Mouse (Mus musculus) A20 (cell line): ENCODE measurements around the gene Dusp12.

ENCODE experiments used
- DNase-seq: peaks from one replicate; pipeline ENCODE4 v3.0.0-alpha.2; 2011; ENCODE audit warnings: low read depth, low spot score

Gene Dusp12

DNA sequence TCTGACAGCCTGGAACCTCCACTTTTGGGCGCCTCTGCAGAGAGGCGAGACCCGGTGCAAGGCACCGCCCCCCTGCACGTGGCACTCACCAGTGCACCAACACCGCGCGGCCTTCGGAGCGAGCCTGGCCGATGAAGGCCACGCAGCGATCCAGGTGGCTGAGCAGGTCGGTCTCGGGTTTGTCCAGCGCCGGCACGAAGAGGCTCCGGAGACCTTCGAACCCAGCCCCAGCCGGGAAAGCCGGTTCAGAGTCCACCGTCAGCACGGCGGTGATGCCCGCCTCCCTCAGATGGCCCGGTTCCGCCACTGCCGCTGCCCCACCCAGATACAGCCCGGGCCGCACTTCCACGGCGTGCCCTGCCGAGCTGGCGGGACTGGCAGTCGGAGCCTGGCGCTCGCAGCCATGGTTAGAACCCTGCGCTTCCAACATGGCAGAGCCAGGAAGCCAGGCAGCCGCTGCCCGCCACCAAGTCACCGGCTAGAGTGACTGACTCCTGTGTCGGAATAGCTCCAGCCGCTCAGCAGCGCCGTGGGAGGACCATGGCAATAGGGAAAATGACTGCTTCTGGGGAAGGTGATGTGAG lies at the start of gene Dusp12, which contains the start of gene Gm26620:
Gene Dusp12 (minus strand): TSS at position 563 of the 584 bp plus-strand sequence.
Gene Gm26620 (plus strand): TSS at position 88 of the 584 bp plus-strand sequence.
- peak; percentile 90 for DNase-seq

DNA sequence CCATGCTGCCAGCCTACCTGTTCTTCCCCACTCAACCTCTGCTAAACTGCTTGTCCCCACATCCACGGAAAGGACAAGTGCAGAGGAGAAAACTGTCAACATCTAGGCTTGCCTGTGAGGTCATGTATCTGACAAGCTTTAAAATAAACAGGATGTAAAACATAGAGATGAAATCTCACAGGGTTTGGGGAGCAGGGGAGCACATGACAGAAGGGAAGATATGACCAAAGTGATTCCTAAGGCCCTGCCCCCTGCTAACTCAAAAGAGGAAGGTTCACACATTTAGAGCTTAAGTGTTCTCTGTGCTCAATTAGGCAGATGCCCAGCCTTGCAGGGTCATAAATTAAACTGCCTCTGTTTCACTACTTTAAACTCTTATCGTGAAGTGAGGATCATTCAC lies 49.0 kb upstream of the Dusp12 start:
- DNase-seq = peak; percentile 92

DNA sequence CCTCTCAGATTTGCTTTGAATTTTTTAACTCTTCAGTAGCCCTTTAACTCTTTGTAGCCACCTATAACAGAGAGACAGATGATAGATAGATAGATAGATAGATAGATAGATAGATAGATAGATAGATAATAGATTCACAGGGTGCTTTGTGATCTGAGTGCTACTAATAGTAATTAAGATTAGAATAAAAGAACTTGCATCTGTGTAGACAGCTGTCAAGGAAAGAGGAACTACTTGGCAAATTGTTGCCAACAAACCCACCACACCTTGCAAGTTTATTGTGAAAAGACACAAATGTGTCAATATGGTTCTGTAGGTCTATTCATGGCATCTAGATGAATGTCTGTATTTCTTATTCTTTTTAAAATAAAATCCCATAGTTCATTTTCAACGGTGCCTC lies 48.6 kb upstream of the Dusp12 start:
- DNase-seq = peak; percentile 80

DNA sequence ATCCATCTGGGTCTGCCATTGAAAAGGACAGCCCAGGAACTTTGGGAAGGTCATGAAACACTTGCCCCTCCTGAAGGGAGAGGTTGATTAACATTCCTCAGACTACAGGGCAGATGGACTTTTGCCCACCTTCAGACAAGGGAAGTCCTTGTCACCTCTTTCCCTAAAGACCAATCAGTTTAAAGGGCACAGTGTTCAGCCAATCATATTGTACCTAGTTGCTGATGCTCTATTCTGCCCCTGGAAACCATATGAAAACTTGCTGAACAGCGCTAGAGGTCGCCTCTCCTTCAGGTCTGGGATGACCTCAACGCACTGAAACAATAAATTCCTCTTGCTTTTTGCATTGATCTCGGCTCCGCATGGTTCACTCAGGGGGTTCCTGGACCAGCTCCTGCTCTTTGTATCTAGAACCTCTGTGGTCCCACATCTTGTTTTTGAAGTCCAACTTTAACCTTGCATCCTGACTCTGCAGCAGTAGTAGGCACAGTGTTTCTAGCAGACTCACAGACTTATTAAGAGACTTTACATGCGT lies 48.1 kb upstream of the Dusp12 start:
- DNase-seq = peak; percentile 90

DNA sequence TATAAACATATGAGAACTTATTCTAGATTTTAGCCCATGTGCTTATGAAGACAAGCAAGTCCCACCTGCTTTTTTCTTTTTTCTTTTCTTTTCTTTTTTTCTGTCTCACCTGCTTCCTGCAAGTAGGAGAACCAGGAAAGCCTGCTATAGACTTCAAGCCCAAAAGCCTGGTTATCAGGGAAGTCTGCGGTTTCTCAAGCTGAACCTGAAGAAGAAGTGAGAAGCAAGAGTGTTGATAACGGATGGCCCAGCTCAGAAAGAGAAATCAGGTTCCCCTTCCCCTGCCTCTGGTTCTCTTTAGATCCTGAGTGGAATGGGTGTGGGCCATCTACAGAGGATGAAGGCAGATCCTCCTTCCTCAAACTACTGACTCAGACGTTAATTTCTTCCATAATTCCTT lies 46.7 kb upstream of the Dusp12 start:
- no peak for DNase-seq

DNA sequence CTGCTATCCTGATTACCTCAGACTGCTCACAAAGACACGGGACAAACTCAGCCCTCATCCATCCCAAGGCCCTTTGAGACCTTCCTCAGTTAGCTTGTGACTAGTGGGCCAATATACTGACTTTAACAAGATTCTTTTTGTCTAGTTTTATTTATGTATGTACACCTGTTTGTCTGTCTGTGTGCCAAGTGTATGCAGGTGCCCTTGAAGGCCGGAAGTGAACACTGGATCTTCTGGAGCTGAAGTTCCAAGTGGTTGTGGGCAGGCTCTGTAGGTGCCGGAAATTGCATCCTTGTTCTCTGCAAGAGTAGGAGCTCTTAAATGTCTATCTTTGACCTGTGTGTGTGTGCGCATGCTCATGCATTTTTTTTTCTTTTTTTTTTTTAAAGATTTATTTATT lies 43.9 kb upstream of the Dusp12 start:
- peak; percentile 80 for DNase-seq

DNA sequence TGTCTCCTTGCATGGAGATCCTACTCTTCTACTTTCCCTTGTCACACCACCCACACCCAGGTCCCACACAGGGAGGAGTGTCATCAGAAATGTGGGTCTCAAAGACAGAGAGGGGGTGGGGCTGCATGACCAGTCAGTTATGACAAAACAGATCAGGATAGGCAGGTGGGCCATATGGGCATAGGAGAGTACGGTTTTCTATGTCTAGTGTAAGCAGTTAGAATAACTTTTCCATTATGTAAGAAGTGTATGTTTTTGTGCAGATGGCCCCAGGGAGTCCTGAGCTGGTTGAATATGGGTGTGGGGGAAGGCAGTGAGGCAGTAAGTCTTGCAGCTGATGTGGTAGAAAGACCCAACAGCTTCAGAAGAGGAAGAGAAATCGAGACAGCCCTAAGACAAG lies 43.1 kb upstream of the Dusp12 start:
- DNase-seq = peak; percentile 92

DNA sequence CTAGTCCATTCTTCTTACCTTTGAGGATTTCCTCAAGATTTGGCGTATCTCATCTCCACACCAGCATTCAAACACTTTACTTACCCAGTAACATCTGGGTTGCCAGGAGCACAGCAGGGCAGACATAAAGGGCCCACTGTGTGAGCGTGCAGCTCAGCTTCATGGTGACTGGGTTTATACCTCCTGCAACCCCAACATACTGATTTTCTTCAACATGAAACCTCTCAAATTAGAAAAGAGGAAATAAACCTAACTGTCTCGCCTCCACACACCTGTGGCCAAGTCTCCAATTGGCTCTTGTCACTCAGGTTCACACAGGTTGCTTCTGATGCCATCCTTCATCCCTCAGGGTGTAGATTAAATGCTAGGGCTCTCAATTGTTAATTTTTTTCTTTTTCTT lies 42.0 kb upstream of the Dusp12 start, which contains the start of gene Fcrla:
Gene Fcrla (minus strand): TSS at position 206 of the 400 bp plus-strand sequence.
- peak; percentile 92 for DNase-seq

DNA sequence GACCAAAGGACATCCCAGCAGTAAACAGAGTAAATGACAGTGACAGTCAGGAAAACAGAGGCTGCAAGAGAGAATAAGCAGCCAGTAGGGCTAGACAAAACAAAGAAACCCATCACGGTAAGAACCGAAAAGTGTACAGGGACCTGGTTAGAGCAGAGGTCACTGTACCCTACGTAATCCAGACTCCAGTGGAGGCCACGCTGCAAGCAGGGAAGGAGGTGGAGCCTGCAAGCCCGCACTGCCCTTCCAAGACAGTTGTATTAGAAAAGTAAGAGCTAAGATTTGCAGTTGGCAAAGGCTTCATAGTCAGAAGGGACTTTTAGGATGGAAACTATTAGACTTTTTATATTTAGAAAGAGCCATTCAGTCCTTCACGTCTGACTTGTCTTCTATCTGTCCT lies 41.6 kb upstream of the Dusp12 start:
- no peak for DNase-seq

DNA sequence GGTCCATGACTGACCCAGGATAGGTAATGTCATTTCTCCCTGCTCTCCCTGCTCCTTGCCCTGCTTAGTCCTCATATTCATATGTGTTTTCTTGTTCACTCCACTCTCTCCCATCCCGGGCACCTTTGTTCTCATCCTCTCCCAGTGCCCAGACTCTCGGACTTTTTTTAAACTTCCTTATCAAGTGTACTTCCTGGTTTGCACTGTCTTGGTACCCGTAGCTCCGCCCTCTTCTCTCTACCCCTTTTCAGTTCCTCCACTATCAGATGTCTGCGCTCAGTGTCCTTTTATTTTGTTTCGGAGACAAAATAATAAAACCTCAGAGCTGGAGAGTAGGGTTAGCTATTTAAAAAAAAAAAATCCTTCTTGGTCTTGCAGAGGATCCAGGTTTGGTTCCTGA lies 39.1 kb upstream of the Dusp12 start:
- peak; percentile 41 for DNase-seq

DNA sequence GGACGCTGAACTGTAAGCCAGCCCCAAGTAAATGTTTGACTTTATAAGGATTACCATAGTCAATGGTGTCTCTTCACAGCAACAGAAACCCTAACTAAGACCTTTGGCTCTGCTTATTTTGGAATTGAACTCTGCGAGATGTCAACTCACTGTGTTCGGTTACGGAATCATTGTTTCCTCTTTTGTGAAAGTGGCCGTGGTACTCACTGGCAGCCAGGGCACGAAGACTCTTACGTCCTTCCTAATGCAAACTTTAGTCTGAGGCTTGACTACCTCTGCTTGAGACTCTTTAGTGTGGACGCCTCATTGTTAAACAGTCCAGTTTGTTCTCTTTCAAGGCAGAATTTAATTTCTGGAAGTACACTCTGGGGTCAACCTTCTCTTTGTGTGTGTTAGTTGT lies 34.0 kb upstream of the Dusp12 start:
- no peak for DNase-seq

DNA sequence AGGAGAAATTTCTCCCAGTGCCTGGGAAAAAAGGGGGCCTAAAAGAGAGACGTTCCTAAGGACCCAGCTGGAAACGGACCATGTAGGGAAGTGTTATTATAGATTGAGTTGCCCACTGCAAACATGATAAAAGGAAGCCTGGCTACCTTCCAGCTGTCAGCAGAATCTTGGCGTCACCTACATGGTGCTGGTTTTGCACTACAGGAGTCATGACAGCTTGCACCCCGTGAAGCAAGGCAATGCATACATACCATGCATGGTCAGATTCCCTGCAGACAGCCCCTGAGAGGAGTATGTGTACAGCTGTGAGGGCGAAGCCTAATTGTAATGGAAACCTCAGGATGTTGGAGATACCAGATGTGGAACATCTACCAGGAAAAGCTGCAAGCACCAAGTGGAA lies 30.3 kb upstream of the Dusp12 start:
- DNase-seq = no peak

DNA sequence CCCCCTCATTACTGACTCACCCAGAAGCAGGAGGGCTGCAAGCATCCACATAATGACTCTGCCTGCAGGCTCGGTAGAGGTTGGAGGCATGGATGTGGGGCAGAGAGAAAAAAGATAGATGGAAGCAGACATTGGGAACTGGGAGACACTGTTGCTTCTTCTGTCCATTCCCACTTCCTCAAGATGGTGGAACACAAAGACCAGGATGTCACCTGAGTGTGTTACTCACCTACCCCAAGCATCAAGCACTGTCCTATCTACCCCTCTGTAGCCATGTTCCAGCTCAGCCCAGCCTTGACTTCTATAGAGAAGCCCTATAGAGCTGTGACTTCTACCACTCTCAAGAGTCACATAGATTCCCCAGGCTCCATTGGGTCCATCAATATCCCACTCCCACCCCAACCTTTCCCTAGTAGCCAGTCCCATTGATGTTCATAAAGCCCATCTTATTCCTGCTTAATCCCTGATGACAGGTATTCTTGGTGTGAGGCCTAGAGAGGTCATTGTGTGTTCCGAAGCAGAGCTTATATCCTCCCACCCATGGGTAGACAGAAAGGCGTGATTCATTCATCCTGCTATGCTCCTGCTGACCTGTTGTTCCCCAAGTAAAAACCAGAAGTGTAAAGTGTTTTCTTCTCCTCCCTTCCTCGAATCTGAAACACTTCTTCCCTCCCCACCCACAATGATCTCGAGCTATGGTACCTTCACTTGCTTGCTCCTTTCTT lies 27.7 kb upstream of the Dusp12 start, which contains the start of gene Fcrlb:
Gene Fcrlb (minus strand): TSS at position 51 of the 725 bp plus-strand sequence.
- DNase-seq = no peak

DNA sequence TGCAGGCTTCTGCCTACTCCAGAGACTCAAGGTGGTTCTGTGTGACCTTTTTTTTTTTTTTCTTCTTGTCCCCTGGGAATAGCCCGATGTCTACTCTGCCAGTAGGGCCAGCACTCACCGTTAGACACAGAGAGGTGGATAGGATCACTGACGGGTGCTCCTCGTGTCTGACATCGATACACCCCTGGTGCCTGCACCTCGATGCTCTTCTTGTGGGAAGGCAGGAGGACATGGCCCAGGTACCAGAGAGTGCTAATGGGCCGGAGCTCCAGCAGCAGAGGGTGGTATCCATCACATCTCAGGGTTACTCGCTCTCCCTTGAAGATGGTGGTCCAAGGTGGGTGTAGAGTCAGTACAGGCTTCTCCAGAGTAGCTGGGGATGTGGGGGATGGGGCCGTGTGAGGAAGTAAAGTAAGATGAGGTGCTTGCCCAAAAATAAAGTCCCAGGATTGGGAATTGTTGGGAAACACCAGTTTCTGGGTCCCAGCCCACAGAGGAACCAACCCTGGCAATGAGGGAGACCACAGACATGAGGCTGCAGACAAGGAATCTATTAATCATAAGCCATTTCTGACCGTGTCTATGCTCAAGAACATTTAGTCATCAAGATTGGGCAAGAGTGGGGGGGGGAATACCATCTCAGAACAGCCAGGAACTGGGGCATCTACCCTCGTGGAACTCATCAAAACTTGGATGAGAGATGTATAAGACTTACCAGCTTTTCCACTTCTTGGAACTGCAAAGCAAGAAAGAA lies 26.7 kb upstream of the Dusp12 start:
- no peak for DNase-seq

DNA sequence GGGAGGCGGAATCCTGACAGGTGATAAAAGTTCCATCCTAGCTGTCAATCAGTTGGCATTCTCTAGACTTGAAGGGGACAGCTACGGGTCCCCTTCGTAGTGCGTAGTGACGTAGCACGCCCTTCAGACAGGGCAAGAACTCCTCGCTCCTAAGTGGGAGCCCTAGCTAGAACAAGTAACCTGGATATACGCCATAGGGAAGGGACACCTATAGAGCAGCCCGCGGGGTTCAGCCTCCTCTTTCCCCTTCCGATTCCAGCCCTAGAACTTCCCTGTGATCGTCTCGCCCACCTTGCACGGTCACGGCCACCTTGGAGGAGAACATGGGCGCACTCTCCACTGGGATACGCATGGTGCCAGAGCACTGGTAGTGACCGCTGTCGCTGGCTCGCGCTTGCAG lies 23.0 kb upstream of the Dusp12 start:
- no peak for DNase-seq

DNA sequence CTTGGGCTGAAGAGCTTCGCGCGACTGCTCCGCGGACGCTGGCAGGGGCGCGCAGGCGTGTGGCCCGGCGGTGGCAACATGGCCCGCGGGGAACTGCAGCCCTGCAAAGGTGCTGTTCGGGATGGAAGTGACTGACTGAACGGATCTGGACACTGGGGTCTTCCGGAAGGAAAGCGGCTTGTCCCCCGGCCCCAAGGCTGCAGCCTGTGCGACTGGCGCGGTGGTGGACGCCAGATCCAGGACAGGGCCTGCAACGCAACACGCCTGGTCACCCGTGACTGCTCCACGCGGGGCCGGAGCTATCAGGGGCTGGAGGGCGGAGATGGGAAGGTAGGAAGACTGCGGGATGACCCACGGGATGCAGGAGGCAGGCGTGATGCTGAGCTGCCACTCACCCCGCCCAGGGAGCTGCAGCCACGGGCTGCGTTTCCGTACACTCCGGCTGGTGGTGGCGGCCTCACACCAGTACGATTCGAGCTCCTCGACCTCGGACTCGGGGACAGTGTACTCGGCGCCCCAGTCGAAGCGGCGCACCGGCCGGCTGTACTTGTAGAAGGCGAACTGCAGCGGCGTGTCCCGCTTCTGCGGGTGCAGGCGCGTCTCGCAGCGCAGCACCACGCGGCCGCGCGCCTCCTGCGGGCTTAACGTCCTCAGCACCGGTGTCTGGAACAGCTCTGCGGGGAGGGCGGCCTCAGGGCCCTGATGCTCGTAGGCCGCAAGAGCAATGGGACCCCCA lies 22.3 kb upstream of the Dusp12 start:
- no peak for DNase-seq

DNA sequence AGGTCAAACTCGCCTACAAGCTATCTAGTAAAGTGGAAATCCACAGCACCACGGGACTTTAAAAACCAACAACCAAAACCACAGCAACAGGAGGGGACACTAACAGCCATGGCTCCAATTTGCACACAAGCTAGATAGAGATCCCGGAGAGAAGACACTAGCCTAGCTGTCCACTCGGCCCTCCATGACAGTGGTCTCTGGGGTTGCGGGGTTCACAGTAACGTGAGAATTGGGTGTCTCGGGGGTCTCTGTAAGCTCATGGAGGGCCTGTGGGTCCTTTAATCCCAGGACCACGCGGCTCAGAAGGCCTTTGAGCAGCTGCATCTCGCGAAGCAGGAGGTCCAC lies 21.7 kb upstream of the Dusp12 start:
- DNase-seq = no peak

DNA sequence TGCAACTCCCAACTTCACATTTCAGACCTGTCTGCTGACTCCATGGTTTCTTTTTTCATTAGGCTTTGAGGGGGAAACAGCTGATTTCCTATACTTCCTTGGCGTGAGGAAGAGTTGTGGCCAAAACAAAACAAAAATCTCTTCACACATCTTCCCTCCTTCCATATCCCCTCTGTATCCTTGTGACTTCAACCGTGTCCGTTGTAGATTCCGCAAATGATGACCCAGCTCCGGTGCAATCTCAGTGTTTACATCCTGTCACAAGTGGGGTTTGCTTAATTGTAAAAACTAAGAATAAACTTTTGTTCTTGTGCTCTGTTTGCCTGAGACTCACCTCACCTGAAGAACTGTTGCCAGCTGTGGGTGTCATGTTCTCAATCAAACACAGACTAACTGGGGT lies 18.1 kb upstream of the Dusp12 start:
- DNase-seq = no peak

DNA sequence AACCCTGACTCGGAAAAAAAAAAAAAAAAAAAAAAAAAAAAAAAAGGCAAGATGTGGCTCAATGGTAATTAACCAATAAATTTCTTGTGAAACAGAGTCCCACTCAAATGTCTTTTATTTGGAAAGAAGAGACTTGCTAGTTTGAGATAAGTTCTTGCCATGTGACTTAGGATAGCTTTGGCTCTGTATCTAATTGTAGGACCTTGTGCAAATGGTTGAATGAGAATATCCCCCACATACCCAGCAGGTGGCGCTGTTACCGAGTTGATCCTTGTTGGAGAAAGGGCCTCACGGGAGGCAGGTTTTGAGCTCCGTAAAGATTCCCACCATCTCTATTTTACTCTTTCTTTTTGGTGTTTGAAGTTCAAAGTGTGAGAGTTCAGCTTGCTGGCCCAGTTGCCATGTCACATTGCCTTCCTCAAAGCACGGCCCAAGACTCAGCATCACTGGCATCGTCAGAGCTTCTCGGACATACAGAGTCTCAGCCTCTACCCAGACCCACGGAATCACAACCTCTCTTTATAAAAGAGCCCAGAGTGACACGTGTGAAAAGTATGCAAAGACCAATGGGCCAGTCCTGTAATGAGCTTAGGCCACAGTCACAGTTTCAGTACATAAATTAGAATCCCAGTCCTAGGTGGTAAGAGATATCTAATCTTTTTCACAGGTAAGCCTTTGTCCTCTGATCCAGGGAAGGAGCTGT lies 16.3 kb upstream of the Dusp12 start:
- peak; percentile 92 for DNase-seq

DNA sequence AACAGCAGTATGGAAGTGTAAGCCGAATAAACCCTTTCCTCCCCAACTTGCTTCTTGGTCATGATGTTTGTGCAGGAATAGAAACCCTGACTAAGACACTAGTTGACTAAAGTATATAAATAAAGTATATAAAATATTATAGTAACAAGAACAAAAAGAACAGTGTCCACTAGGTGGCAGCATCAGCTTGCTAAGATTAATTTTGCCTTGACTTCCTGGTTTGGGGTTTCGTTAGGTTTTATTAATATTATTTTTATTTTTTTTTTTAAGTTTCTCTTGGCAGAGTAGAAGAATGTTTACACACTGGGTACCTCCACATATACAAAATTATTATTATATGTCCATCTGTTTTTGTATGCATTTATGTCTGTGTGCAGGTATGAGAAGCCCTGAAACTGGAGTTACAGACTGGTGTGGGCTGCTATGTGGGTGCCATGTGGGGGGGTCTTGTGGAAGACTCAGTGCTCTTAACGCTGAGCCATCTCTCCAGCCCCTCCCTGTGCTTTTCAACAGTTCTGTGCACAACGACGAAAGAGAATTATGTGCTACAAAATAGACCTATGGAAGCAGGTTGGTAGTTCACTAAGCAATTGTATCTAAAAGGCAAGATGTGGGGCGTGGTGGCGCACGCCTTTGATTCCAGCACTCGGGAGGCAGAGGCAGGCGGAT lies 15.6 kb upstream of the Dusp12 start:
- DNase-seq = peak; percentile 88
